Mouse (Mus musculus) kidney, adult 9 months (tissue): ENCODE data around the gene Gm20877.
"Not testable (repeated sequence)": the region's sequence is repeated elsewhere in the genome, so short reads cannot be mapped to it uniquely, and the experiment has no call there.

Experiments
- DNase-seq: peaks from one replicate; pipeline ENCODE4 v3.0.0; 2022

The Gm20877 gene

GRCm38 (mm10) chrY:17093573-17093972 lies at the start of gene Gm20877:
Gene Gm20877, plus strand, starts transcription at chrY:17093873.
- not testable (repeated sequence) for DNase-seq
